Mouse (Mus musculus): Measurements from ENCODE around the gene Gorasp2.

DNA sequence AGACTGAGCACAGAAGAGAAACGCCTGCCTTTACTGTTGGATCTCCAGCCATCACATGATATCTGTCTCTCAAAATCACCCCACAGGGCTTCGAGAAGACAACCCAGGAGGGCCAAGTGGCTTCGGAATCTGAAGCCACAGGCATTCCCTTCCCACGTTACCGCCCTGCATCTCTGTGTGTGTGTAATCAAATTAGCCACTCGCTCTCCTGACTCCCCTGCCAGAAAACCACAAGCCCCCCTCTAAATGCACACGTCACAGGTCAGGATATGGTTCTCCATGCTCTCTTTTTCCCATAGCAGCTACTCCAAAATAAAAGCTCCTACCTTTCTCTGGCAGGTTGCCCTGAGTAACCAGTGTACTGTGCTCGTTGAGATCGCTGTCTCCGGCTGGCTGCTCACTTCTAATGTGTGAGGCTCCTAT, 32.0 kb upstream of the Gorasp2 start:
- TF ChIP-seq POLR2A (IDR thresholded peaks at IDR 0.05; ENCODE audit: insufficient read depth, low read length), result no peak
- no peak for TF ChIP-seq CTCF (IDR thresholded peaks at IDR 0.05; ENCODE audit: low read depth, low read length)

Measured in ES-Bruce4 (cell line).